Mouse (Mus musculus): ENCODE results near the gene Wwc2. TPM values are rescaled to one million over a fixed set of nuclear protein-coding genes. Genes with fewer than 3 reads are reported as not detected.

Gene Wwc2
- polyA plus RNA-seq, 1 experiment from 2014 or later: 10.1 TPM

DNA sequence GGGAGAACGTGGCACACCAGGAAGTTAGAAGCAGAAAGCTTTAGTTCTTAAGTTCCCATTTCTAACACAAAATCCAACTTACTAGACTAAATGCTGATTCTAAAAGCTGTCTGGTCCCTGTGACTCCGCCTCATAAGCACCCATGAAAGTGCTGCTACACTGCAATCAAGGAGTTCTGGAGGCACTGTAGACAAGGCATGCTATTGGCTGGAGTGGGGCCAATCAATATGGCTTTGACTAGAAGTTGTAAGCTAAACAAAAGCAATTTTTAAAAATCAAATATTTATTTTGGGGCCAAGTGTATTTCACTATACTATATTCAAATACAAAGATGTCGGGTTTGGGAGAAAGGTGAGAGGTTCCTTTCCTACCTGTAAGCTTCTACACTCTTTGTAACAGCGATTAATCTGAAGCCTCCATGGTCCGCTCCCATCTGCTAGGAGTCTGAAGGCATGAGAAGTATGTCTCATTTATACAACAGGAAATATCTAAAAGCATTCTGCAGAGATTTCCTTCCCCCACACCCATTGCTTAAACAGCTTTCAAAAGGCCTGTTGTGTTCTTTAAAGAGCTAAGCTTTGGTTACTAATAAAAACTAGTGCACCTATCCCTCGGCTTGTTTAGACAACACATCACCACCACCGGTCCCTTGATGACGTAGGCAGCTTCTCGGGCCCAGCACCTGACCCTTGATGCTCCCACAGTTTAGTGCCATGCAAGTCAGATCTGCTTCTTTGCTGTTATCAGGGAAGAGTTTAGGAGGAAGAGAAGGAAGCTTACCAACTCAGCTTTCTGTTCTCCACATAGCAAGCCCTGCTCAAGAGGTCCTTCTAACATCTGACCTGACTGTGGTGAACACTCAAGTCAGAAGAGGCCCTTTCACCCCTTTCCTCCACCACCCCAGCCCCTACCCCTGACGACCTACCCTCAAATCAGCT lies 50.5 kb downstream of the Wwc2 start:
- Histone ChIP-seq H3K27me3 (ENCODE audit: control insufficient read depth, insufficient read depth, low read length) (no peaks in the 10 kb centered on the region), H3K36me3 (ENCODE audit: control insufficient read depth, insufficient read depth, low read length) (no peaks in the 10 kb centered on the region)
- 87% methylated on average over 10 of the region's 10 CpGs for WGBS

DNA sequence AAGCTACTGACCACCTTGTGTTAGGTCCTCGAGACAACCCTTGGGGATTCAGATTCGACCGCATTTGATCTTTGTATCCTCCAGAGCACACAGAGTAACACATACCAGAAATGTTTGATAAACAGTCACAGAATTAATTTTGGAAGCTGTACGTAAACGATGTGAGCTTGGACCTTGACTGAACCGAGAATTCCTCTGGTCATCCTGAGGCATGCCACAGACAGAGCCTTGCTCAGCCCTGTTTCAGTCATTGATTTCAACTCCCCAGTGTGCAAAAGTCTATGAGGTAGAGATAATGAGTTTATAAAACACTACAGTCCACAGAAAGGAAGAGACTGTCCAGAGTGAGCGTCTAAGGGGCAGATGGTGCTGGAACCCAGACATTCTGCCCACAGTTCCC lies 51.5 kb downstream of the Wwc2 start:
- no peak overlapping the region for H3K9ac ChIP-seq (ENCODE audit: low read length)

More for the DNA sequence above, 50.5 kb downstream of the Wwc2 start:
- Histone ChIP-seq H3K4me2 (ENCODE audit: low read depth) (no peak overlapping the region), H3K9me3 (ENCODE audit: control insufficient read depth, low read length) (no peaks in the 10 kb centered on the region), H3K9ac (ENCODE audit: low read length) (no peak overlapping the region), H3K27ac (ENCODE audit: low read depth, low read length) (no peak overlapping the region), H3K4me1 (ENCODE audit: control insufficient read depth, insufficient read depth, low read length) (no peaks in the 10 kb centered on the region), H3K4me3 (ENCODE audit: low read depth, low read length) (no peak overlapping the region)
- no peak for DNase-seq (ENCODE audit: low spot score)
- no peak for ATAC-seq (ENCODE audit: insufficient read depth, low FRiP score, low TSS enrichment)

DNA sequence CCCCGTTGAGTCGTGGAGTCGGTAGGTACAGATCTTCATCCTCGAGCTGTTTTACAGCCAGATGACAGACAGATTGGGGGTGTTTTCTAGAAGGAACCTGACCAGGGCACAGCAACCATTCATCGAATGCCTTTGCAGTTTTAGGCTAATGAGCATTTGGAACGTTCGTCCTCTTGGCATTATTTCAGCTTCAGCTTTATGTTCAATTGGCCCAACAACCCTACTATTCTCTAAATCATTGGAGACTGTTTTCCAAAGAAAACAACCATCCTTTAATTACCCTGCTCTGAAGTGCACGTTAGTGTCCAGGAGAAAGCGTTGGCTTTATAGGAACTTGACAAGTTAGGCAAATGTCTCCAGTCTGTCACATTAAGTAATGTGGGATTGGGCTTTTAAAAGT lies 54.3 kb downstream of the Wwc2 start:
- H3K9me3 ChIP-seq (ENCODE audit: control insufficient read depth, low read length): no peaks in the 10 kb centered on the region
- H3K9ac ChIP-seq (ENCODE audit: low read length): no peak overlapping the region
- H3K27ac ChIP-seq (ENCODE audit: low read depth, low read length): no peak overlapping the region
- H3K4me3 ChIP-seq (ENCODE audit: low read depth, low read length): no peak overlapping the region
- WGBS: 45% methylated on average over 9 of the region's 9 CpGs
- H3K4me1 ChIP-seq (ENCODE audit: control insufficient read depth, insufficient read depth, low read length): peaks cover 6% of the 10 kb centered on the region; the same call in 1 of the 2 replicates
- no peaks in the 10 kb centered on the region for H3K27me3 ChIP-seq (ENCODE audit: control insufficient read depth, insufficient read depth, low read length)
- no peak overlapping the region for H3K4me2 ChIP-seq (ENCODE audit: low read depth)
- DNase-seq (ENCODE audit: low spot score): no peak
- no peaks in the 10 kb centered on the region for H3K36me3 ChIP-seq (ENCODE audit: control insufficient read depth, insufficient read depth, low read length)
- ATAC-seq (ENCODE audit: insufficient read depth, low FRiP score, low TSS enrichment): no peak

More for the DNA sequence above, 51.5 kb downstream of the Wwc2 start:
- no peak for DNase-seq (ENCODE audit: low spot score)
- H3K4me2 ChIP-seq (ENCODE audit: low read depth): no peak overlapping the region
- no peak for ATAC-seq (ENCODE audit: insufficient read depth, low FRiP score, low TSS enrichment)
- WGBS: 87% methylated on average over 7 of the region's 7 CpGs
- no peaks in the 10 kb centered on the region for H3K9me3 ChIP-seq (ENCODE audit: control insufficient read depth, low read length)
- no peak overlapping the region for H3K4me3 ChIP-seq (ENCODE audit: low read depth, low read length)
- no peak overlapping the region for H3K27ac ChIP-seq (ENCODE audit: low read depth, low read length)
- H3K36me3 ChIP-seq (ENCODE audit: control insufficient read depth, insufficient read depth, low read length): no peaks in the 10 kb centered on the region
- H3K27me3 ChIP-seq (ENCODE audit: control insufficient read depth, insufficient read depth, low read length): no peaks in the 10 kb centered on the region
- H3K4me1 ChIP-seq (ENCODE audit: control insufficient read depth, insufficient read depth, low read length): no peaks in the 10 kb centered on the region

GRCm38 (mm10) chr8:47935461-47935860 lies 55.3 kb downstream of the Wwc2 start:
- ATAC-seq (ENCODE audit: insufficient read depth, low FRiP score, low TSS enrichment) (no peak), DNase-seq (ENCODE audit: low spot score) (no peak)
- no peaks in the 10 kb centered on the region for H3K27me3 ChIP-seq (ENCODE audit: control insufficient read depth, insufficient read depth, low read length)
- no peak overlapping the region for H3K4me2 ChIP-seq (ENCODE audit: low read depth)
- H3K9me3 ChIP-seq (ENCODE audit: control insufficient read depth, low read length): no peaks in the 10 kb centered on the region
- no peak overlapping the region for H3K4me3 ChIP-seq (ENCODE audit: low read depth, low read length)
- WGBS: 79% methylated on average over 5 of the region's 5 CpGs
- no peak overlapping the region for H3K27ac ChIP-seq (ENCODE audit: low read depth, low read length)
- H3K4me1 ChIP-seq (ENCODE audit: control insufficient read depth, insufficient read depth, low read length): peaks cover 6% of the 10 kb centered on the region; the same call in 1 of the 2 replicates
- no peak overlapping the region for H3K9ac ChIP-seq (ENCODE audit: low read length)
- no peaks in the 10 kb centered on the region for H3K36me3 ChIP-seq (ENCODE audit: control insufficient read depth, insufficient read depth, low read length)

- no peaks in the 10 kb centered on the region for H3K9me3 ChIP-seq (ENCODE audit: control insufficient read depth, low read length)
- 94% methylated on average over 3 of the region's 3 CpGs for WGBS
- no peak overlapping the region for H3K9ac ChIP-seq (ENCODE audit: low read length)
- no peak overlapping the region for H3K27ac ChIP-seq (ENCODE audit: low read depth, low read length)
- H3K4me3 ChIP-seq (ENCODE audit: low read depth, low read length): no peak overlapping the region
- H3K4me2 ChIP-seq (ENCODE audit: low read depth): no peak overlapping the region
- no peaks in the 10 kb centered on the region for H3K27me3 ChIP-seq (ENCODE audit: control insufficient read depth, insufficient read depth, low read length)
- ATAC-seq (ENCODE audit: insufficient read depth, low FRiP score, low TSS enrichment) (no peak), DNase-seq (ENCODE audit: low spot score) (no peak)
- no peaks in the 10 kb centered on the region for H3K36me3 ChIP-seq (ENCODE audit: control insufficient read depth, insufficient read depth, low read length)
- H3K4me1 ChIP-seq (ENCODE audit: control insufficient read depth, insufficient read depth, low read length): peaks cover 6% of the 10 kb centered on the region; the same call in 1 of the 2 replicates
These were observed 57.6 kb downstream of the Wwc2 start for GRCm38 (mm10) chr8:47933087-47933486.

DNA sequence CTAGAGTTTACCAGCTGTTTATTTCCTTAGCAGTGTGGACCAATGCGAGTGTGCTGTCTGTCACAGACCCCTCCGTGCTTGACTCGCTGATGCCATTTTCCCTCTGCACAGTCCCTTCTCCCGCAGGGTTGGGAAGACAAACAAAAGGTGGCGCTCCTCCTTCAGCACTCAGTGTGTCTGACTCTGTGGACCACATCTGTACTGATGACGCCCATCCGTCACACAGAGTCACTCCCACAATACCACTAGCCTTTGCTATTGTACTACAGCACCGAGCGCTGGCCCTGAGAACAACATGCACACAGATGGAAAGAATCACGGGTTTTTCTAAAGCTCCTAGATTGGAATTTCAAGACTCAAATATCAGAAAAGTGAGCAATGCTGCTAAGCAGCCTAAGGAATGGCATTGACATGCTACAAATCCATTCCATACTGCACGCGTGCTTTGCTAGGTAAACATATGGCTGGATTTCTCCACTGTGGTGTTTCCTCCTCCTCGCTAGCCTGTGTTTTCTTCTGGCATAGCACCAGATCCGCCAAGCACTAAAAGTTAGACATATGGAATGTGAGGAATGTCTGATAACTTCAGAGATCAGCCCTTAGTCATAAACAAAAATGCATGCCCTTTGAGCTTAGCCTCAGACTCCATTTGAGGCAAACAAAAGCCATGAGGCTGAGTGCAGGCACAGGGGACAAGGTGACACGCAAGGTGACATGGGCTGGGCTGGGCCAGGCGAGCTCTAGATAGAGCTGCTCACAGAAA lies 58.5 kb downstream of the Wwc2 start:
- Histone ChIP-seq H3K27ac (ENCODE audit: low read depth, low read length) (0 out of 2 replicates have a peak overlapping the region, but pooled peaks have one; percentile 34), H3K4me2 (ENCODE audit: low read depth) (0 out of 2 replicates have a peak overlapping the region, but pooled peaks have one; percentile 9)

GRCm38 (mm10) chr8:47931371-47931770 lies 59.4 kb downstream of the Wwc2 start:
- Histone ChIP-seq H3K4me2 (ENCODE audit: low read depth) (no peak overlapping the region), H3K27ac (ENCODE audit: low read depth, low read length) (no peak overlapping the region), H3K36me3 (ENCODE audit: control insufficient read depth, insufficient read depth, low read length) (no peaks in the 10 kb centered on the region), H3K27me3 (ENCODE audit: control insufficient read depth, insufficient read depth, low read length) (no peaks in the 10 kb centered on the region), H3K9ac (ENCODE audit: low read length) (no peak overlapping the region), H3K4me3 (ENCODE audit: low read depth, low read length) (no peak overlapping the region), H3K9me3 (ENCODE audit: control insufficient read depth, low read length) (no peaks in the 10 kb centered on the region), H3K4me1 (ENCODE audit: control insufficient read depth, insufficient read depth, low read length) (peaks cover 6% of the 10 kb centered on the region; the same call in 1 of the 2 replicates)
- DNase-seq (ENCODE audit: low spot score): no peak
- ATAC-seq (ENCODE audit: insufficient read depth, low FRiP score, low TSS enrichment): no peak
- 85% methylated on average over 7 of the region's 7 CpGs for WGBS

More for the DNA sequence above, 58.5 kb downstream of the Wwc2 start:
- Histone ChIP-seq H3K4me1 (ENCODE audit: control insufficient read depth, insufficient read depth, low read length) (peaks cover 6% of the 10 kb centered on the region; the same call in 1 of the 2 replicates), H3K27me3 (ENCODE audit: control insufficient read depth, insufficient read depth, low read length) (no peaks in the 10 kb centered on the region), H3K4me3 (ENCODE audit: low read depth, low read length) (no peak overlapping the region), H3K9ac (ENCODE audit: low read length) (no peak overlapping the region), H3K9me3 (ENCODE audit: control insufficient read depth, low read length) (no peaks in the 10 kb centered on the region), H3K36me3 (ENCODE audit: control insufficient read depth, insufficient read depth, low read length) (no peaks in the 10 kb centered on the region)
- WGBS: 44% methylated on average over 16 of the region's 16 CpGs
- peak; percentile 56 for DNase-seq (ENCODE audit: low spot score)
- peak; percentile 80 for ATAC-seq (ENCODE audit: insufficient read depth, low FRiP score, low TSS enrichment)

DNA sequence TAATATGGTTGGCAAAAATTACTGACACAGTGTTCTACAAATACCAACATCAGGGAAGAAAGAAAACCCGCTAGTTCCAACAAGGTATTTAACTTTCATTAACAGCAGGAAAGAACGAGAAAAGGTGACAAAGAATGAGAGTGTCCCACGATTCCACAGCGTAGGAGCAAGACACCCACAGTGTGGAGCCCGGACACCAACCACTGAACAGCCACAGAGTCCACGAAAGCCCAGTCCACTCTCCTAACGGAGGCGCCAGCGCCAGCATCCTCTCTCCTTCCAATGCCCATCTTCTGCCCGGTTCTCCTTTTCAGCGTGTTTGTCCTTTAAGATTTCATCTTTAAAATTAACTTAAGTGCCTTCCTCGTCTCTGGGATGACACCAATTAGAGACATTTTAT lies 61.1 kb downstream of the Wwc2 start:
- Histone ChIP-seq H3K4me1 (ENCODE audit: control insufficient read depth, insufficient read depth, low read length) (peaks cover 6% of the 10 kb centered on the region; the same call in 1 of the 2 replicates), H3K4me3 (ENCODE audit: low read depth, low read length) (no peak overlapping the region), H3K9me3 (ENCODE audit: control insufficient read depth, low read length) (no peaks in the 10 kb centered on the region), H3K36me3 (ENCODE audit: control insufficient read depth, insufficient read depth, low read length) (no peaks in the 10 kb centered on the region), H3K9ac (ENCODE audit: low read length) (no peak overlapping the region), H3K4me2 (ENCODE audit: low read depth) (no peak overlapping the region), H3K27ac (ENCODE audit: low read depth, low read length) (no peak overlapping the region), H3K27me3 (ENCODE audit: control insufficient read depth, insufficient read depth, low read length) (no peaks in the 10 kb centered on the region)
- ATAC-seq (ENCODE audit: insufficient read depth, low FRiP score, low TSS enrichment): no peak
- no peak for DNase-seq (ENCODE audit: low spot score)
- WGBS: 92% methylated on average over 12 of the region's 12 CpGs
